ENCODE assay signal across 8 mouse cellular contexts in genomic region chr2:35978941-35979643, GRCm38 (mm10). TPM values are rescaled to one million over a fixed set of nuclear protein-coding genes. Genes with fewer than 3 reads are reported as not detected.
DNase-seq lines count a peak whose midpoint lies in the region; ATAC-seq and TF ChIP-seq lines count a peak whose summit lies in the region.

No protein-coding gene starts in this region.

- TF ChIP-seq POLR2A in limb, embryonic 14.5 days (IDR thresholded peaks at IDR 0.05; ENCODE audit: borderline replicate concordance, extremely low read depth, insufficient read depth, insufficient read length): no peak

- H3K9me3 ChIP-seq in hindbrain, postnatal 0 days (ENCODE audit: low read length): no peaks in the 10 kb centered on the region
- no peaks in the 10 kb centered on the region for H3K9me3 ChIP-seq in limb, embryonic 14.5 days (ENCODE audit: control insufficient read depth, low read length)
- H3K9me3 ChIP-seq in midbrain, embryonic 11.5 days (ENCODE audit: control insufficient read depth, low read length): no peaks in the 10 kb centered on the region
- no peaks in the 10 kb centered on the region for H3K9me3 ChIP-seq in stomach, embryonic 14.5 days (ENCODE audit: control insufficient read depth, low read depth, low read length)

- TF ChIP-seq CTCF in hindbrain, postnatal 0 days (IDR thresholded peaks at IDR 0.05; ENCODE audit: low read depth): no peak

- peak; percentile 68 for ATAC-seq in hindbrain, postnatal 0 days
- ATAC-seq in limb, embryonic 14.5 days (ENCODE audit: low FRiP score, low read depth): peak; percentile 48
- ATAC-seq in midbrain, embryonic 11.5 days (ENCODE audit: low FRiP score): peak; percentile 79
- peak; percentile 66 for ATAC-seq in stomach, embryonic 14.5 days (ENCODE audit: insufficient number of reproducible peaks, insufficient read depth, low FRiP score, low read depth)

- no peaks in the 10 kb centered on the region for H3K36me3 ChIP-seq in hindbrain, postnatal 0 days (ENCODE audit: insufficient read depth, low read length)
- H3K36me3 ChIP-seq in limb, embryonic 14.5 days (ENCODE audit: control insufficient read depth, insufficient read depth, low read length): no peaks in the 10 kb centered on the region
- H3K36me3 ChIP-seq in midbrain, embryonic 11.5 days (ENCODE audit: control insufficient read depth, insufficient read depth, low read length): no peaks in the 10 kb centered on the region
- no peaks in the 10 kb centered on the region for H3K36me3 ChIP-seq in stomach, embryonic 14.5 days (ENCODE audit: control insufficient read depth, insufficient read depth, low read length)

- peaks cover 8% of the 10 kb centered on the region; the same call in 1 of the 2 replicates for H3K4me1 ChIP-seq in hindbrain, postnatal 0 days (ENCODE audit: insufficient read depth, low read length)
- H3K4me1 ChIP-seq in limb, embryonic 14.5 days (ENCODE audit: control insufficient read depth, insufficient read depth, low read length): 0 out of 2 replicates have a peak, but pooled peaks cover 12% of the 10 kb centered on the region
- peaks cover 15% of the 10 kb centered on the region for H3K4me1 ChIP-seq in midbrain, embryonic 11.5 days (ENCODE audit: control insufficient read depth, insufficient read depth, low read length)
- 0 out of 2 replicates have a peak, but pooled peaks cover 2% of the 10 kb centered on the region for H3K4me1 ChIP-seq in stomach, embryonic 14.5 days (ENCODE audit: control insufficient read depth, insufficient read depth, low read length)

- peak; percentile 16 to 44 for DNase-seq in urinary bladder, adult 18-20 months (ENCODE audit: low spot score in 2 of 2)
- no peak for DNase-seq in urinary bladder, postnatal 10 days (ENCODE audit: low spot score)
- peak; percentile 55 to 61 for DNase-seq in cerebellum, postnatal 36 days
- peak; percentile 54 for DNase-seq in gastrocnemius, postnatal 14 days
- DNase-seq in hindbrain, postnatal 0 days (ENCODE audit: low spot score): peak; percentile 62
- no peak for DNase-seq in limb, embryonic 14.5 days (ENCODE audit: low spot score)
- DNase-seq in midbrain, embryonic 11.5 days (ENCODE audit: low spot score, missing footprints): peak; percentile 93

- H3K27me3 ChIP-seq in hindbrain, postnatal 0 days (ENCODE audit: insufficient read depth, low read length): no peaks in the 10 kb centered on the region
- H3K27me3 ChIP-seq in limb, embryonic 14.5 days (ENCODE audit: control insufficient read depth, insufficient read depth, low read length): no peaks in the 10 kb centered on the region
- no peaks in the 10 kb centered on the region for H3K27me3 ChIP-seq in midbrain, embryonic 11.5 days (ENCODE audit: control insufficient read depth, insufficient read depth, low read length)
- no peaks in the 10 kb centered on the region for H3K27me3 ChIP-seq in stomach, embryonic 14.5 days (ENCODE audit: control insufficient read depth, insufficient read depth, low read length)

- H3K4me3 ChIP-seq in hindbrain, postnatal 0 days (ENCODE audit: low read length): peak overlapping the region; percentile 80
- H3K4me3 ChIP-seq in limb, embryonic 14.5 days (replicated peaks; ENCODE audit: low read length): peak overlapping the region; percentile 77
- H3K4me3 ChIP-seq in midbrain, embryonic 11.5 days (ENCODE audit: low read depth, low read length): peak overlapping the region; percentile 87
- H3K4me3 ChIP-seq in stomach, embryonic 14.5 days (ENCODE audit: low read depth, low read length): peak overlapping the region; percentile 85

- peak overlapping the region; percentile 98 for H3K4me2 ChIP-seq in hindbrain, postnatal 0 days (ENCODE audit: low read depth, low read length)
- peak overlapping the region; percentile 96 for H3K4me2 ChIP-seq in limb, embryonic 14.5 days (replicated peaks; ENCODE audit: low read depth, low read length, severe bottlenecking)
- H3K4me2 ChIP-seq in midbrain, embryonic 11.5 days: peak overlapping the region; percentile 97
- peak overlapping the region; percentile 99 for H3K4me2 ChIP-seq in stomach, embryonic 14.5 days (replicated peaks; ENCODE audit: low read depth, low read length)

- intact Hi-C loops in gastrocnemius, postnatal 14 days (cut with DNase I; ENCODE audit: low total_unique reads): no loop called here

- H3K9ac ChIP-seq in hindbrain, postnatal 0 days (replicated peaks; ENCODE audit: low read length): peak overlapping the region; percentile 92
- peak overlapping the region; percentile 83 for H3K9ac ChIP-seq in limb, embryonic 14.5 days (ENCODE audit: low read depth, low read length, severe bottlenecking)
- H3K9ac ChIP-seq in midbrain, embryonic 11.5 days (ENCODE audit: low read length): peak overlapping the region; percentile 89
- peak overlapping the region; percentile 68 for H3K9ac ChIP-seq in stomach, embryonic 14.5 days (replicated peaks; ENCODE audit: low read depth, low read length)

- peak overlapping the region; percentile 92 for H3K27ac ChIP-seq in hindbrain, postnatal 0 days
- H3K27ac ChIP-seq in limb, embryonic 14.5 days (replicated peaks; ENCODE audit: low read depth, low read length): peak overlapping the region; percentile 48; the same call in 1 of the 2 replicates
- peak overlapping the region; percentile 36 for H3K27ac ChIP-seq in midbrain, embryonic 11.5 days (ENCODE audit: low read depth, low read length)
- no peak overlapping the region for H3K27ac ChIP-seq in stomach, embryonic 14.5 days (ENCODE audit: low read length)

- WGBS in hindbrain, postnatal 0 days: under 1% methylated on average over 64 of the region's 76 CpGs
- under 1% methylated on average over 35 of the region's 76 CpGs for WGBS in limb, embryonic 14.5 days
- WGBS in midbrain, embryonic 11.5 days: under 1% methylated on average over 67 of the region's 76 CpGs
- WGBS in stomach, embryonic 14.5 days: under 1% methylated on average over 52 of the region's 76 CpGs

RNA-seq across cellular contexts. Expression of gene Ttll11, which starts 0.6 kb away (rescaled TPM):
- 1 to 10 TPM; 2.5 to 2.9 TPM for total RNA-seq in gastrocnemius, postnatal 14 days (2021)
- 8.2 and 12.4 TPM in 2 replicates for total RNA-seq in hindbrain, postnatal 0 days (2014; rRNA removed)
- 5.8 and 6.1 TPM in 2 replicates for polyA plus RNA-seq in hindbrain, postnatal 0 days (2015; fragmentation: Nextera tagmentation; extraction: Ambion mirVana)
- 2.5 and 2.8 TPM in 2 replicates for polyA plus RNA-seq in limb, embryonic 14.5 days (2012; rRNA removed)
- 1.2 and 1.7 TPM in 2 replicates for polyA plus RNA-seq in limb, embryonic 14.5 days (2014; fragmentation: Nextera tagmentation; extraction: Ambion mirVana)
- polyA plus RNA-seq in midbrain, embryonic 11.5 days (2014; fragmentation: Nextera tagmentation; extraction: Ambion mirVana): 1.9 and 3.0 TPM in 2 replicates
- polyA plus RNA-seq in stomach, embryonic 14.5 days (2014; fragmentation: Nextera tagmentation; extraction: Ambion mirVana): 0.41 and 0.49 TPM in 2 replicates

Comparison
In these comparisons a context has a peak if more than half of its experiments do, and no peak if none do; other contexts are left out.
1. DNase-seq: peak in urinary bladder, adult 18-20 months (2 of 2), cerebellum, postnatal 36 days (2 of 2), gastrocnemius, postnatal 14 days (single experiment), hindbrain, postnatal 0 days (single experiment) and midbrain, embryonic 11.5 days (single experiment); none in urinary bladder, postnatal 10 days (single experiment) and limb, embryonic 14.5 days (single experiment).
2. Peak in every context shown above with its lines, with median percentiles within 50 percentile points of each other: ATAC-seq, H3K4me2 ChIP-seq, H3K4me3 ChIP-seq and H3K9ac ChIP-seq.